Mouse (Mus musculus) heart, adult 2 months (tissue): ENCODE results near the gene Tjap1.

Source experiments
- CTCF ChIP-seq: fragments of 200-600 bp; IDR thresholded peaks from 2 replicates; pipeline ENCODE4 v1.8.1; 2022; ENCODE audit warnings: antibody characterized with exemption, mild to moderate bottlenecking, moderate library complexity
- EP300 ChIP-seq: fragments of 200-500 bp; IDR thresholded peaks from 2 replicates; pipeline ENCODE4 v1.6.1; 2011; ENCODE audit warnings: low read depth, low read length, control low read depth; ENCODE audit not compliant: insufficient read depth
- POLR2A ChIP-seq: fragments of 200-500 bp; IDR thresholded peaks from 2 replicates; pipeline ENCODE4 v1.6.1; 2011; ENCODE audit warnings: mild to moderate bottlenecking, low read depth, low read length, control low read depth; ENCODE audit not compliant: insufficient read depth

DNA sequence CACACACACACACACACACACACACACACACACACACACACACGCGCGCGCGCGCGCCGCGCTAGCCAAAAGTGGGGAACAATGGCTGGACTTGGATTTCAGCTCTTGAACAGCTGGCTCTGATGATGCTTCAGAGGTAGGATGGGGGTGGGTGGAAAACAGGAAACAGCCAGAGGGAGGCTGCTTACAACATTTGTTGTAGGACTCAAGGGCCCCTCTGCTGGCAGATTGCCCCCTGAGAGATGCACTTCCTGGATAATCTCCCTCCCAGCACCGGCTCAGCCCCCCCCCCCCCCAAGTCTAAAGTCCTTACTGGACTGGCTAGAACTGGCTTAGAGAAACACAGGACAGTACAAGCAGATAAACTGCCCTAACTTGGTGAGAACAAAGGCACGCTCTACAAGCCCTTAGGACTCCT is 4.9 kb upstream of the Tjap1 start:
- TF ChIP-seq CTCF (no peak), EP300 (peak; percentile 90; the same call in 1 of the 2 replicates), POLR2A (no peak)
